Mouse (Mus musculus) cerebellum, postnatal 25 days (tissue): ENCODE data around the gene Gng3.

Source experiments
- DNase-seq, 2 experiments: peaks; one replicate each; pipeline ENCODE4 v3.0.0; 2021; ENCODE audit warnings: mixed read lengths in 2 of 2

The Gng3 gene

DNA sequence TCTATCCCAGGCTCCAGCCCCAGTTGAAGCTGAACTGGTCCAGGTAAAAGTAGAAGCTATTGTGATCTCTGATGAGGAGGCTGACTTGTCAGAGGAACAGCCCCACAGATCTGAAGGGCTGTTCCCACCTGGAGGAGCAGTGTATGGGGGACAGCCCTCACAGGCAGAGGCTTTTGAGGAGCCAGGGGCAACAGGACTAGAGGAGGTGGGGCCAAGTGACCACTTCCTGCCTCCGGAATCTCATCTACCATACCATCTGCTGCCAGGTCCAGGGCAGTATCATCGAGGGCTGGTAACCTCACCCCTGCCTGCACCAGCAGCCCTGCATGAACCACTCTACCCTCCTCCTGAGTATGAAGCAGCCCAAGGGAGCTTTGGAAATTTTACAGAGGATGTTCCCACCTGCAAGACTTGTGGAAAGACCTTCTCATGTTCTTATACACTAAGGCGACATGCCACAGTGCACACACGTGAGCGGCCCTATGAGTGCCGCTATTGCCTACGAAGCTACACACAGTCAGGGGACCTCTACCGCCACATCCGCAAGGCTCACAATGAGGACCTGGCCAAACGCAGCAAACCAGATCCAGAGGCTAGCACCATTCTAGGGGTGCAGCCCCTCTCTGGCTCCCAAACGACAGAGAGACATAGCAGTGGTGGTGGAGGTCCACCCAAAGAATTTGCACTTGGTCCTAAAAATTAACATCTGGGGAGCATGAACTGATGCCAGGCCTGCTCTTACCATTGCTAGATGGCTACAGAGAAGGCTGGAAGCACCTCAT is 34.9 kb downstream of the Gng3 start:
- no peak for DNase-seq

DNA sequence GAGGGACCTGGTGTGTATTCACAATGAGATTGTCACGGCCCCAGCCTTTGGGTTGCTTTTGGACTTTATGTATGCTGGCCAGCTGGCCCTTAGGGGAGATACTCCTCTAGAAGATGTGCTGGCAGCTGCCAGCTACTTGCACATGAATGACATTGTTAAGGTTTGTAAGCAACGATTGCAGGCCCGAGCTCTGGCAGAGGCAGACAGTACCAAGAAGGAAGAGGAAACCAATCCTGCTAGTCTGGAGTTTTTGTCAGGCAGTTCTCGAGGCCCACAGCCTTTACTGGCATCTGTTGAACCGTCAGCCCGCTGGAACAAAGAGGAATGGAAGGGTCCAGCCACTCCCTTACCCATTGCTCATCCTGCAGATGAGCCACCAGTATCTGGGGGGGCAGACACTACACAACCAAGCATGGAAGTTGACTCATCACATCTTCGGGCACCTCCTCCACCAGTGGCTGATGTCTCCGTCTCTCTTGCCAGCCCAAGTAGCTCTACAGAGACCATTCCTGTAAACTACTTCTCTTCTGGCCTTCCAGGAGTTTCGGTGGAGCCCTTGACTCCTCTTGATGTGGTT is 35.7 kb downstream of the Gng3 start:
- DNase-seq, result no peak

GRCm38 (mm10) chr19:8802130-8802821 is 36.7 kb downstream of the Gng3 start, which contains the start of gene Zbtb3:
Gene Zbtb3 (plus strand): TSS chr19:8802555.
- peak; percentile 93 to 94 for DNase-seq

DNA sequence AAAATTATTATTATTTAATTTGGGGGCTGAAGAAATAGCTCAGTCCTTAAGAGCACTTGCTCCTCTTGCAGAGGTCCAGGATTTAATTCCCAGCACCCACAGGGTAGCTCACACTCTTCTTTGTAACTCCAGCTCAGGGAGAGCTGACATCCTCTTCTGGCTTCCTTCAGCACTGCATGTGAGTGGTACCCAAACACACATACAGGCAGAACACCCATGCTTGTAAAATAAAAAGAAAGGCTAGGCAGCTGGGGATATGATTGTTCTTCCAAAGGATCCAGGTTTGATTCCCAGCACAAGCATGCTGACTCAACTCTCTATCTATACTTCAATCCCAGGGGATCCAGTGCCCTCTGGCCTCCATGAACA is 40.1 kb downstream of the Gng3 start:
- no peak for DNase-seq

GRCm38 (mm10) chr19:8798264-8798946 is 40.6 kb downstream of the Gng3 start, which contains the start of gene Polr2g:
Gene Polr2g (minus strand): TSS chr19:8798577.
- peak; percentile 86 to 93 for DNase-seq

GRCm38 (mm10) chr19:8790171-8790570 is 48.8 kb downstream of the Gng3 start:
- DNase-seq, result no peak

DNA sequence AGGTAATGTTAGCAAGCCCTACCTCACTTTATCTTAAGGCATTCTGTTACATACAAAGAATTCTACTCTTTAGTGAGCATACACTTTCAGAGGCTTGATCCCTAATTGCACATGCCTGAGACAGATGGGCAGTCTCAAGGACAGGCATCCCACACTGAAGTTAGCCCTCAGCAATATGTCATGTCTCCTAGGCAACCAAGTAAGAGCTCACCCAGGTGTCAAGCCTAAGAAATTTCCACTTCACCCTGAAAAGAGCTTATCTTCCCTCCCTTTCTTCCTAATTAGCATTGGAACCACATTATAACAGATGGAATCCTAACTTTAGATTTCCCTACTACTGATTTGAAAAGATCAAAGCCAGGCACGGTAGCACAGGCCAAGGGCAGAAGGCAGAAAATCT is 49.8 kb downstream of the Gng3 start:
- DNase-seq, result no peak

GRCm38 (mm10) chr19:8788521-8788920 is 50.5 kb downstream of the Gng3 start:
- peak; percentile 37 to 69 for DNase-seq
